Mouse (Mus musculus) lung, postnatal 25 days (tissue): Measurements from ENCODE around the gene Olfr1259.
"Not testable (repeated sequence)": the region's sequence is repeated elsewhere in the genome, so short reads cannot be mapped to it uniquely, and the experiment has no call there.

Source experiments
- DNase-seq: peaks from one replicate; pipeline ENCODE4 v3.0.0; 2022; ENCODE audit warnings: low spot score

Gene Olfr1259

DNA sequence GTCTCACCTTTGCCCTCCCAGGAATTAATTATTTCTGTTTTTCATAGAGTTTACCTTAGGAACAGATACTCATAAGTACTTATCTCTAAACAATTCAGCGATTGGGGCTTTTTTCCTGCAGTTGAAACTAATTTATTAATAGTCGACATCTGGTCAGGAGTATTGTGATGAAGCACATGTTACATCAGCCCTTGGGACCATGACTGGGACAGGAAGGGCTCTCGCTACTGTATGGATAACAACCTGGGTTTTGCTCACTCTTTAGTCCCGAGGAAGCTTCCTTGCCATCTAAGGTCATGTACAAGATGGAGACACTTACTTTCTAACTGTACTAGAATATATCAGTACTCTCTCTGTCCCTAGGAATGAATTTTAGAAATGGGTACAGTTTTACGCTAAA is at the start of gene Olfr1259:
Gene Olfr1259 (minus strand): TSS at position 101 of the 400 bp plus-strand sequence.
- no peak for DNase-seq

DNA sequence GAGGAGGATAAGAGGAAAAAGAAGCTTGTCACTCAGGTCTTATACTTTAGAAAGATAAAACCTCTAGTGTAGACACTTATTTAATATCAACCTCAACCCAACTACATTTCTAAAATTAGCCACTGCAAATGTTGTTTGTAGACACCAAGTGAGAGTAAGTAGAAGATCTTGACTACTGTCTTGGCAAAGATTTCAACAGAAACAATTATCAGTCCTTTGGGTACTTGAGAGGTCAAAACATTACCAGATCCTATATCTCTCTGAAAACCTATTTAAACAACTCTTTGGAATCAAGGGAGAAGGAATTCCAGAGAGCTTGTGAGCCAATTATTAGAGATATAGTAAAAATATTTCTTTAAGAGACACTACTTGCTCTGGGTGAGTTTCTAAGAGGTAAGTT is 42.5 kb upstream of the Olfr1259 start, which contains the start of gene Olfr1261:
Gene Olfr1261 (plus strand): TSS at position 301 of the 400 bp plus-strand sequence.
- DNase-seq: no peak

DNA sequence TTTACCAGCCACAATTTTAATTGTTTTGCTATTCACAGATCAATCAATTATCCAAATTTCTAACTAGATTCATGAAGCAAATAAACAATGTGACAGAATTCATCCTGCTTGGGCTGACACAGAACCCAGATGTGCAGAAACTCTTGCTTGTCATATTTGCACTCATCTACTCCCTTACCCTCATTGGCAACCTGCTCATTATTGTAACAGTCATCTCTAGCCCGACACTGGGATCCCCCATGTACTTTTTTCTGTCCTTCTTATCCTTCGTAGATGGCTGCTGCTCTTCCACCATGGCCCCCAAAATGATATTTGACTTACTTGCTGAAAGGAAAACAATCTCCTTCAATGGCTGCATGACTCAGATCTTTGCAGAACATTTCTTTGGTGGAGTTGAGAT is 29.2 kb upstream of the Olfr1259 start:
- no peak for DNase-seq

DNA sequence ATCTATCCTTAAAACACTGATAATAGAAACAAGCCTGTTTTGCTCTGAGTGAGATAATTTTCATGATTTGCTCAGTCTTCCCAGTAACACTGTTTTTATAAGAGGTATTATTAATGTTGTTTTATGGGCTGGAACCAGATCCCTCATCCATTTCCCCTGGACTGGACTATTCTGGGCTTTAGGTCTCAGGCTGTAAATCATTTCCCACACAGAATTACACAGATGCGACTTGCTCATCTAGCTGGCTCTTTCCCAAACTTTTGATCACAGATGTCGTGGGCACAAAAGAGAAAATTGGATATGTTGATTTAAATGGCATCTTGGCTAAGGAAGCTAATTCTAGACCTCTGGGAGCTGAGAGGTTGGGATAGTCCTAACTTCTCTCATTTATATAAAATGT is 25.7 kb upstream of the Olfr1259 start, which contains the start of gene Olfr1260:
Gene Olfr1260 (plus strand): TSS at position 157 of the 400 bp plus-strand sequence.
- DNase-seq: no peak

DNA sequence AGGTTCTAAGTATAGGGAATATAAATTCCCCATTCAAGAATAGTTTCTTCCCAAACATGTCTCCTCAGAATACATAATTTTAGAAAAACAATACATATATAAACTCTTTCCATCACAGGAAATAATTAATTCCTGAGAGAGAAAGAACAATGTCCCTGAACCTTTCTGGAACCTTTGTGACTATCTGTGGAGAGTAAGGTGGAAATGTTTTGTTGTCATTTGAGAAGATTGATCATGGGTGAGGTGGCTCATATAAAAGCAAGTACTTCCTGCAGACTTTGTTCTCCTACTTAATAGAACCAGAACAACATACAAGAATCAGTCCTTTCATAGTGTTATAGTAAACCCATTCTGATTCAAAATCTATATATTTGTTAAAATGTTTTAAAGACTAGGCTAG is 21.5 kb downstream of the Olfr1259 start, which contains the start of gene Olfr1258:
Gene Olfr1258 (plus strand): TSS at position 301 of the 400 bp plus-strand sequence.
- DNase-seq: no peak

DNA sequence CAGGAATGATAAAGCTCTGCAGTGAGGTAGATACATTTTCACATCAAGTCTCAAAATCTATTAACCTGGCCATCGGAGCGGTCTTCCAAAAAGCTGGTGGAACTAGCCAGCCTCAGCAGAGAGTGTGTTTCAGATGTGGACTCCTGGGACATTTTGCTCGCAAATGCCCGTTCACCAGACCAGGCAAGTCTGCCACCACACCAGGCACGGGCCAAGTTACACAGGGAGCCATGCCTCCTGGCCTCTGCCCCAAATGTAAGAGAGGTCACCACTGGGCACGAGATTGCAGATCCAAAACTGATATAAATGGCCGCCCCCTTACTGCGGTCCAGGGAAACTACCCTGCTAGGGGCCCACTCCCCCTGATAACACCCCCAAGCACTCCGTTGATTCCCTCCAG is 35.8 kb downstream of the Olfr1259 start:
- DNase-seq: not testable (repeated sequence)
